Mouse (Mus musculus): Measurements from ENCODE around the gene Mmp25.

Mmp25 gene

GRCm38 (mm10) chr17:23644613-23645495 lies at the start of gene Mmp25:
Gene Mmp25, minus strand, starts transcription at chr17:23645277.
- no peak for DNase-seq

DNA sequence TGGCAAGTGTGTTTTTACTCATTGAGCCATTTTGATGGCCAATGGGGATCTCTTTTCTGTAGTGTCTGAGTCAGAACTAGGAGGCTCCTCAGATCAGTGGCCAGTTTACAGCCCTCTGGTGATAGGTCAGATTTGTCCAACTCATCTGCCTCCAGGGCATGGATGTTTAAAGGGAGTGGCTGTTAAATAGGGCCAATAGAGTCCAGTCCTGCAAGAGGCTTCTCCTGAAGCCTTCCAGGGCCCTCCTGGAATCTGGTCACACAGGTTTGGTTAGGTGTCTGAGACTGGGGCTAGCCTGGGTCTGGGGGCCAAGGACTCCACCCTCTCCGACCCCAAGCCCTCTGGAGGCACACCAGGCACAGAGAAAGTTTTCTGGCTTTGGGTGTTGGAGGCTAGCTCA lies 49.4 kb upstream of the Mmp25 start:
- no peak for DNase-seq

DNA sequence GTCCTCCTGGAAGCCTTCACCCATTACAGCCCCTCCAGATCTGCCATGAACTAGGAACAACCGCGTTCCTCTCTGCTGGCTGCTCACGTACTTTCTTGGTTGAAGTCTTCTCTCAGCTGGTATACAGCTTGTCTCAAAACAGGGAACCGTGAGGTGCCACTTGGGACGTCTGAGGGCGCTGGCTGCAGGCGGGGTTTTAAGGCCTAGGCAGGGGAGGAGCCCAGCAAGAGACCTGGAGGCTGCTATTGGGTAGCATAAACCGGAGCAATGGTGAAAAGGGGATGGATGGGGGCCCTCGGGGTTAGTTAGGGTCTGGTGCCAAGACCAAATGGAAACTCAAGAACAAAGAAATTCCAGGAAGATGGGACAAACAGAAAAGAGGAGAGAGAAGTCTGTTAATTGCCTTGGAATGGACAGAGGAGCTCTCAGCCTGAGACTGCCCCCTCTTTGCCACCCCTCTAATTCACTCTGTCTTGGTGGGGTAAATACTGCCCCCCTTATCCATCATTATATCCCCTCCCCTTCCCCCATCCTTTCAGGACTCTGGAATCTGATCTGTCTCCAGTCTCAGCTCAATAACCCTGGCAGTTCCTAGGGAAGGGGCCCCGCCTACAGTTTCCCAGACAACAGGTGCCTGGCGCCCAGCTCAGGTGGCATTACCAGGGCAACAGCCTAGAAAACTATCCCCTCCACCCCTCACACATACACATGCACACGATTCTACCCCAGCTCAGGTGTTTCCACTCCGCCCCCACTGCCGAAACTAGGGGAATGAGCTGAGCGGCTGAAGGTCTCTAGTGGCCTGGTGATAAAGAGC lies 39.0 kb upstream of the Mmp25 start, which contains the start of gene Cldn9:
Gene Cldn9, minus strand, starts transcription at position 171 of the 817 bp plus-strand sequence.
- no peak for DNase-seq

- DNase-seq: no peak
These were observed 38.1 kb upstream of the Mmp25 start for GRCm38 (mm10) chr17:23683226-23683625.

GRCm38 (mm10) chr17:23682530-23682929 lies 37.5 kb upstream of the Mmp25 start:
- DNase-seq: no peak

GRCm38 (mm10) chr17:23682092-23682491 lies 37.0 kb upstream of the Mmp25 start:
- DNase-seq: no peak

- DNase-seq: no peak
These were observed 36.0 kb upstream of the Mmp25 start for GRCm38 (mm10) chr17:23681086-23681485.

DNA sequence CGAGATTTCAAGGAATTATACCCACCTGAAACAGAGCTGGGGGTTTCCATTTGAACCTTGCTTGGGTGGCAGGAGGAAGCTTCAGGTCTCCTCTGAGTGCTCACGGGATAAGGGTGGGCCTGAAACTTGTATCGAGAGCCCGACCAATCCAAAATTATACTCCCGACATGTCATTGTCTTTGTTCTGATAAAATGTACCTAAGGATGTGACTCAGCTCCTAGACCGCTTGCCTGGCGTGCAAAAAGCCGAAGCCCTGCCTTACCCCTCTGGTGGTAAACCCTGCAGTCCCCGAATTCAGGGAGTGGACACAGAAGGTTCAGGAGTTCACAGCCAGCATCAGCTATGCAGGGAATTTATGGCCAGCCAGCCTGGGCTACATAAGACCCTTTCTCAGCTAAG lies 35.3 kb upstream of the Mmp25 start:
- DNase-seq: no peak

DNA sequence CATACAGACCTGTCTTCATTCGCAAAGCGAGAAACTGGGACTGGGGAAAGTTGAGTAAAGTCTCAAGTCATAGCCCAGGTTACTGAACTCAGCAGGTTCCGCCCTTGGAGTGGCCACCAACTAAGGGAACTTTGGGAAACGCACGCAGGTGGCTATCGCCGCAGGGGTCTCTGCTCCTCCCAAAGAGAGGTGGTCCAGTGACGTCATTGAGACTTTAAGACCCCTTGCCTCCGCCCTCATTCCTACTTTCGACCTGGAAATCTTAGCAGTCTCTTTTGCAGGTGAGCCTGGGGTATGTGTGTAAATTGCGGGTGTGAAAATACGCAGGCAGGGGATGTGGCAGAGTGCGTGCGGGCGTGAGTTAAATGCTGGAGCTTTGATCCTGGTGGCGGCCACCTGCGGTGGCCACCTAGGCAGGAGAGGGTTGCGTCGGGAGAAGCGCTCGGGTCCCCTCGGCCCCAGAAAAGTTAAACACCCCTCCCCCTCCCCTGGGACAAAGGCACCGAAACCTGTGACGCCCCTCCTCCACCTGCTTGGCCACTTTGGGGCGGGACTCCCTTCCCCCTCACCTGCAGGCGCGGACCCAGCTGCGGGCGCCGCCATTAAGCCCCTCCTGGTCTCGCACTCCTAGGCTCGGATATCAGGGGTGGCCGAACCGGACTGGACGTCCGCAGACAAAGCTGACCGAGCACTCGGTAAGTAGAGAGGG lies 34.2 kb upstream of the Mmp25 start, which contains the start of gene Cldn6:
Gene Cldn6, plus strand, starts transcription at position 123 of the 709 bp plus-strand sequence.
- peak; percentile 66 for DNase-seq

- peak; percentile 88 for DNase-seq
These were observed 32.2 kb upstream of the Mmp25 start, which contains the start of gene Tnfrsf12a for GRCm38 (mm10) chr17:23677236-23677679. Gene Tnfrsf12a, minus strand, starts transcription at chr17:23677468.

GRCm38 (mm10) chr17:23676473-23677031 lies 31.5 kb upstream of the Mmp25 start:
- peak; percentile 72 for DNase-seq

DNA sequence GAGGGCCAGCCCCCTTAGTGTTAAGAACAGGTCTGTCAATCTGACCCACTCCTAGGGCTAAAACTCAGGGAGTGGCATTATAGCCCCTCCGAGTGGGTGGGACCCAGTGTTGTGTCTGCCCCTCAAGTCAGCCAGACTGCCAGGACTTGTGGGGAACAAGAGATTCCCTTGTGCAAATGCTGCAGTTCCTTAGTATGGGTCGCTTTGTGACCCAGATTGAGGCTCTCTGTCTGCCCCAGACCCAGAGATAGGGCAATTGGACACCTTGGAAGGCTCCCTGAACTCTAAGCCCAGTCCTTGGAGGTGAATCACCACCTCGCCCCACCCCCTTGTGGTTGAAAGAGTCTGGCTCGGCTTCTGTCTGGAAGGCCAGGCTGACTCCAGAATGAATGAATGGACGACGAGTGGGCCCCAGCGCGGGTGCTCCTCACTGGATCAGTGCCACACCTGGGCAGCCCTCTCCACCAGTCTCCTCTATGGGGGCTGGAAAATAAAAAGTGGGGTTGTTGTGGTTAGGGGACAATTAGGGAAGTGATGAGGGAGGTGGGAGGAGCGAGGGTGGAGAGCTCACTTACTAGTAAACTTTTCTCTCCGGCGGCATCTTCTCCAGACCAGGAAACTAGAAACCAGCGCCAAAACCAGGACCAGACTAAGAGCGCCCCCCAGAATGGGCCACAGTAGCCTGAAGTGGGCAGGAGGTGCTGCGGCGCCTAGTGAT lies 30.6 kb upstream of the Mmp25 start:
- DNase-seq: peak; percentile 81

- DNase-seq: peak; percentile 78
These were observed 30.1 kb upstream of the Mmp25 start for GRCm38 (mm10) chr17:23675127-23675526.

DNA sequence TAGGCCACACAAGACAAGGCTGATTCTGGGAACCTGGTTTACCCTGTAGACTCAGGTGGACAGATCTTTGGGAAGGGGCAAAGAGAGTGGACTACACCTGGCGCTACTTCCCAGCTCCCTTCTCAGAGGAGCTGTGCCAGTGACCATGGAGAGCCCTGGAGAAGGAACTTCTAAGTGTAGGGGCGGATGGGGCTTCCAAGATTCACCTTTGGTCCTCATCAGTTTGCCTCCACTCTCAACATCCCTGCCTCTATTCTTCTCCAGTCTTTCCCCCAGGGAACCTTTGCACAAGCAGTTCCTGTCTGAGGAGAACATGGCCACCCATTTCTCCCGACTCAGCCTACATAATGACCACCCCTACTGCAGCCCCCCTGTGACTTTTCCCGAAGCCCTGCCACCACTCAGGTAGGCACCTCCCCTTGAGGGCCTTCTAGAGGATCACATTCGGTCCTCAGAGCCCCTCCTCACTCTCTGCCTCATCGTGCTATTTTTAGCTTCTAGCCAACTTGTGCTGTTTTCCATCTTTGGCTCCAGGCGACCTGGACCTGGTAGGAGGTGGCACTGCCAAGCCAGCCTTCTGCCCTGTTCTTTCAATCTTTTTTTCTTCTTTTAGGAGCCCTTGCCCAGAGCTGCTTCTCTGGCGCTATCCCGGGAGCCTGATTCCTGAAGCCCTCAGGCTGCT lies 29.3 kb upstream of the Mmp25 start:
- peak; percentile 77 for DNase-seq

DNA sequence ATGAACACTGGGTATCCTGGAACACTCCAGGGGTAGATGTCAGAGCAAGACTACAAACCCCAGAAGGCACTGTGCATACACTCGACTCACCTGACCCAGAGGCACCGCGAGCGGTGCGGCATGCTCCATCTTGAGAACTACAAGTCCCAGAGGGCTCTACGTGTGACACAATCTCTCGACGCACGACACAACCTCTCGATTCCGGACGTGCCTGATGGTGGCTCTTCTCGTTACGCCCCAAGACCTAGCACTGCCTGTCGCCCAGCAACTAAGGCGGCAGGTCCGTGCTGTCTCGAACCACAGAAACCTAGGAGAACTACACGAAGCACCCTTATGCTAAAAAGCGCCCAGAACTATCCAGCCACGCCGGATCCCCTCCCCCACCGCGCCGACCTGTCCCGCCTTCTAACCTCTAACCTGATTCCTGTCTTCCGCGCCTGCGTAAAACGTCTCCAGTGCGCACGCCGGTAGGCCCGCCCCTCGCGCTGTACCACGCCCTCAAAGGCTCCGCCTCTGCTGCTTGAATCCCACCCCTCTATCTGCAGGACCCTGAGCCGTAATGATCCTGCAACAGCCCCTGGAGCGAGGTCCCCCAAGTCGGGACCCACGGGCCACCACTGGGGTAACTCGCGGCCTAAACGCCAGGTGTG lies 28.5 kb upstream of the Mmp25 start, which contains the start of the genes Hcfc1r1 and Thoc6:
Gene Hcfc1r1, plus strand, starts transcription at position 173 of the 650 bp plus-strand sequence.
Gene Thoc6, minus strand, starts transcription at position 459 of the 650 bp plus-strand sequence.
- peak; percentile 98 for DNase-seq

- peak; percentile 80 for DNase-seq
These were observed 27.7 kb upstream of the Mmp25 start for GRCm38 (mm10) chr17:23672761-23673160.

DNA sequence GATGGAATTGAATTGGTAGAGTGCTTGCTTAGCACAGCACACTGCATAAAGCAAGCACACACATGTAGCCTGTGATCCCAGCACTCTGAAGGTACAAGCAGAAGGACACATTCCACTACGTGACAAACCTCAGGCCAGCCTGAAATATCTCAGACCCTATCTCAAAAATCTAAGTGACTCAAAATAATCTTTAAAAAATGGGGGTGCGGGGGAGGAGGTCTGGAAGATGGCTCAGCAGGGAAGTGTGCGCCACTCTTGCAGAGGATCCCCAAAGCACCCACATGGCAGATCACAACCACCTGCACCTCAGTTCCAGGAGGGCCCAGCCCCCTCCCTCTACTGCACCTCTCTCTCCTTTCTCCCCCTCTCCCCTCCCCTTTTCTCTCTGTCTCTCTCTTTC lies 26.4 kb upstream of the Mmp25 start:
- DNase-seq: peak; percentile 68

- DNase-seq: peak; percentile 59
These were observed 25.5 kb upstream of the Mmp25 start for GRCm38 (mm10) chr17:23670516-23671074.

GRCm38 (mm10) chr17:23665511-23665910 lies 20.4 kb upstream of the Mmp25 start:
- no peak for DNase-seq

- peak; percentile 59 for DNase-seq
These were observed 19.5 kb upstream of the Mmp25 start for GRCm38 (mm10) chr17:23664556-23665021.
